Mouse (Mus musculus) layer of hippocampus, adult 18-20 months (tissue): Measurements from ENCODE around the gene Kcnip4. TPM values are rescaled to one million over a fixed set of nuclear protein-coding genes. Genes with fewer than 3 reads are reported as not detected.
A peak's percentile ranks its signal among the peaks of the same experiment; 100 is the strongest.

Experiments
- DNase-seq, 2 experiments: peaks; one replicate each; pipeline ENCODE4 v3.0.0; 2022; ENCODE audit warnings: low spot score in 2 of 2
- total RNA-seq, 2 experiments: library from RNA; stranded (reverse); gene quantifications; 2 replicates each; pipeline ENCODE4 v1.2.3; 2021

Gene Kcnip4
- total RNA-seq, 2 experiments from 2014 or later, result 56.3 to 58.4 TPM

GRCm38 (mm10) chr5:49368636-49369423 is 155.9 kb downstream of the Kcnip4 start:
- DNase-seq, result peak in 1 of 2 experiments; percentile 72

GRCm38 (mm10) chr5:49356381-49356780 is 168.3 kb downstream of the Kcnip4 start:
- DNase-seq, result no peak

GRCm38 (mm10) chr5:49352061-49352460 is 172.6 kb downstream of the Kcnip4 start:
- no peak for DNase-seq

- peak; percentile 9 to 78 for DNase-seq
Observed at GRCm38 (mm10) chr5:49350126-49350909, 174.4 kb downstream of the Kcnip4 start.

GRCm38 (mm10) chr5:49349541-49349940 is 175.2 kb downstream of the Kcnip4 start:
- DNase-seq, result peak in 1 of 2 experiments; percentile 23

GRCm38 (mm10) chr5:49348511-49348910 is 176.2 kb downstream of the Kcnip4 start:
- DNase-seq, result no peak

- no peak for DNase-seq
Observed at GRCm38 (mm10) chr5:49344606-49345005, 180.1 kb downstream of the Kcnip4 start.

GRCm38 (mm10) chr5:49337164-49337563 is 187.5 kb downstream of the Kcnip4 start:
- peak in 1 of 2 experiments; percentile 40 for DNase-seq

GRCm38 (mm10) chr5:49333063-49333462 is 191.6 kb downstream of the Kcnip4 start:
- DNase-seq, result no peak

GRCm38 (mm10) chr5:49329023-49329422 is 195.7 kb downstream of the Kcnip4 start:
- DNase-seq, result no peak

- no peak for DNase-seq
Observed at GRCm38 (mm10) chr5:49318661-49319060, 206.0 kb downstream of the Kcnip4 start.

- DNase-seq, result no peak
Observed at GRCm38 (mm10) chr5:49317869-49318268, 206.8 kb downstream of the Kcnip4 start.

GRCm38 (mm10) chr5:49306796-49307195 is 217.9 kb downstream of the Kcnip4 start:
- peak in 1 of 2 experiments; percentile 52 for DNase-seq

- no peak for DNase-seq
Observed at GRCm38 (mm10) chr5:49305321-49305720, 219.4 kb downstream of the Kcnip4 start.

- DNase-seq, result no peak
Observed at GRCm38 (mm10) chr5:49298654-49299053, 226.1 kb downstream of the Kcnip4 start.

GRCm38 (mm10) chr5:49292421-49292820 is 232.3 kb downstream of the Kcnip4 start:
- DNase-seq, result peak in 1 of 2 experiments; percentile 12

GRCm38 (mm10) chr5:49291801-49292200 is 232.9 kb downstream of the Kcnip4 start:
- DNase-seq, result peak in 1 of 2 experiments; percentile 45

GRCm38 (mm10) chr5:49285455-49286135 is 239.1 kb downstream of the Kcnip4 start:
- DNase-seq, result peak in 1 of 2 experiments; percentile 14

GRCm38 (mm10) chr5:49284776-49285175 is 239.9 kb downstream of the Kcnip4 start:
- no peak for DNase-seq

GRCm38 (mm10) chr5:49283403-49283802 is 241.3 kb downstream of the Kcnip4 start:
- no peak for DNase-seq

GRCm38 (mm10) chr5:49271864-49272263 is 252.8 kb downstream of the Kcnip4 start:
- no peak for DNase-seq
